Mouse (Mus musculus): Measurements from ENCODE around the gene Slc25a21. TPM values are rescaled to one million over a fixed set of nuclear protein-coding genes. Genes with fewer than 3 reads are reported as not detected.

Slc25a21 gene
- total RNA-seq, 1 experiment: 0.54 TPM

GRCm38 (mm10) chr12:56691001-56691400 is 506.3 kb downstream of the Slc25a21 start:
- no peak overlapping the region; a peak in 1 of 4 replicates for H3K4me3 ChIP-seq (ENCODE audit: insufficient read depth in 1 of 2, low read depth in 1 of 2, low read length in 2 of 2, poor library complexity in 1 of 2, severe bottlenecking in 1 of 2)
- H3K9ac ChIP-seq (ENCODE audit: insufficient read depth, low read depth, low read length, poor library complexity, severe bottlenecking): no peak overlapping the region
- DNase-seq (ENCODE audit: low read depth, low spot score): no peak
- in situ Hi-C loops (cut with MboI; ENCODE audit: low sequenced_read_pairs in 2 of 2, unreplicated experiment in 2 of 2): loop anchor here (5.0 to 25.0 kb wide), 5 partner anchors 76 to 1521 kb away; partner anchors contain the start of genes Nkx2-1 (in 1 of the 2), Nkx2-9 (in 1 of the 2), Slc25a21 (in 1 of the 2) and Sstr1 (in 1 of the 2)
- H3K4me1 ChIP-seq (ENCODE audit: control insufficient read depth in 2 of 2, insufficient read depth in 2 of 2, low read length in 2 of 2, poor library complexity in 1 of 2): peaks cover 0 to 5% of the 10 kb centered on the region in 2 experiments; a peak in 1 of 4 replicates
- H3K27ac ChIP-seq (ENCODE audit: insufficient read depth, low read depth, low read length, poor library complexity, severe bottlenecking): no peak overlapping the region
- H3K9me3 ChIP-seq (ENCODE audit: control insufficient read depth, insufficient read depth, low read depth, low read length): no peaks in the 10 kb centered on the region
- no peaks in the 10 kb centered on the region for H3K36me3 ChIP-seq (ENCODE audit: control insufficient read depth, insufficient read depth, low read length, poor library complexity, severe bottlenecking)
- TF ChIP-seq ZNF384 (IDR thresholded peaks at IDR 0.05; ENCODE audit: low read depth, low read length) (no peak), ZC3H11A (IDR thresholded peaks at IDR 0.05; ENCODE audit: borderline replicate concordance, low read depth, low read length) (no peak), MAFK (IDR thresholded peaks at IDR 0.05; ENCODE audit: insufficient read depth, low read depth, low read length) (no peak), HCFC1 (IDR thresholded peaks at IDR 0.05; ENCODE audit: borderline replicate concordance, insufficient read depth, low read length) (no peak), CHD2 (IDR thresholded peaks at IDR 0.05; ENCODE audit: low read depth, low read length) (no peak)

GRCm38 (mm10) chr12:56690366-56690765 is 506.9 kb downstream of the Slc25a21 start:
- Histone ChIP-seq H3K4me1 (ENCODE audit: control insufficient read depth in 2 of 2, insufficient read depth in 2 of 2, low read length in 2 of 2, poor library complexity in 1 of 2) (peaks cover 0 to 5% of the 10 kb centered on the region in 2 experiments; a peak in 1 of 4 replicates), H3K9ac (ENCODE audit: insufficient read depth, low read depth, low read length, poor library complexity, severe bottlenecking) (no peak overlapping the region), H3K4me3 (ENCODE audit: insufficient read depth in 1 of 2, low read depth in 1 of 2, low read length in 2 of 2, poor library complexity in 1 of 2, severe bottlenecking in 1 of 2) (no peak overlapping the region), H3K9me3 (ENCODE audit: control insufficient read depth, insufficient read depth, low read depth, low read length) (no peaks in the 10 kb centered on the region), H3K36me3 (ENCODE audit: control insufficient read depth, insufficient read depth, low read length, poor library complexity, severe bottlenecking) (no peaks in the 10 kb centered on the region), H3K27ac (ENCODE audit: insufficient read depth, low read depth, low read length, poor library complexity, severe bottlenecking) (no peak overlapping the region)
- TF ChIP-seq ZNF384 (IDR thresholded peaks at IDR 0.05; ENCODE audit: low read depth, low read length): no peak
- DNase-seq (ENCODE audit: low read depth, low spot score): no peak
- in situ Hi-C loops (cut with MboI; ENCODE audit: low sequenced_read_pairs in 2 of 2, unreplicated experiment in 2 of 2): loop anchor here (5.0 to 25.0 kb wide), 5 partner anchors 76 to 1522 kb away; partner anchors contain the start of genes Nkx2-1 (in 1 of the 2), Nkx2-9 (in 1 of the 2), Slc25a21 (in 1 of the 2) and Sstr1 (in 1 of the 2)

- no peaks in the 10 kb centered on the region for H3K36me3 ChIP-seq (ENCODE audit: control insufficient read depth, insufficient read depth, low read length, poor library complexity, severe bottlenecking)
- in situ Hi-C loops (cut with MboI; ENCODE audit: low sequenced_read_pairs in 2 of 2, unreplicated experiment in 2 of 2): loop anchor here (5.0 to 25.0 kb wide), 5 partner anchors 75 to 1523 kb away; partner anchors contain the start of genes Nkx2-1 (in 1 of the 2), Nkx2-9 (in 1 of the 2), Slc25a21 (in 1 of the 2) and Sstr1 (in 1 of the 2)
- H3K9me3 ChIP-seq (ENCODE audit: control insufficient read depth, insufficient read depth, low read depth, low read length): no peaks in the 10 kb centered on the region
- H3K27ac ChIP-seq (ENCODE audit: insufficient read depth, low read depth, low read length, poor library complexity, severe bottlenecking): no peak overlapping the region
- TF ChIP-seq CHD2 (IDR thresholded peaks at IDR 0.05; ENCODE audit: low read depth, low read length): no peak
- TF ChIP-seq ZNF384 (IDR thresholded peaks at IDR 0.05; ENCODE audit: low read depth, low read length): no peak
- TF ChIP-seq HCFC1 (IDR thresholded peaks at IDR 0.05; ENCODE audit: borderline replicate concordance, insufficient read depth, low read length): no peak
- no peak for TF ChIP-seq ZC3H11A (IDR thresholded peaks at IDR 0.05; ENCODE audit: borderline replicate concordance, low read depth, low read length)
- no peak for TF ChIP-seq MAFK (IDR thresholded peaks at IDR 0.05; ENCODE audit: insufficient read depth, low read depth, low read length)
- peak overlapping the region in 1 of 2 experiments; percentile 2; a peak in 1 of 4 replicates for H3K4me3 ChIP-seq (ENCODE audit: insufficient read depth in 1 of 2, low read depth in 1 of 2, low read length in 2 of 2, poor library complexity in 1 of 2, severe bottlenecking in 1 of 2)
- peaks cover 0 to 5% of the 10 kb centered on the region in 2 experiments; a peak in 1 of 4 replicates for H3K4me1 ChIP-seq (ENCODE audit: control insufficient read depth in 2 of 2, insufficient read depth in 2 of 2, low read length in 2 of 2, poor library complexity in 1 of 2)
- H3K9ac ChIP-seq (ENCODE audit: insufficient read depth, low read depth, low read length, poor library complexity, severe bottlenecking): no peak overlapping the region
- DNase-seq (ENCODE audit: low read depth, low spot score): no peak
Observed at GRCm38 (mm10) chr12:56689736-56690135, 507.5 kb downstream of the Slc25a21 start.

GRCm38 (mm10) chr12:56689331-56689730 is 507.9 kb downstream of the Slc25a21 start:
- DNase-seq (ENCODE audit: low read depth, low spot score): no peak
- H3K36me3 ChIP-seq (ENCODE audit: control insufficient read depth, insufficient read depth, low read length, poor library complexity, severe bottlenecking): no peaks in the 10 kb centered on the region
- no peak overlapping the region for H3K9ac ChIP-seq (ENCODE audit: insufficient read depth, low read depth, low read length, poor library complexity, severe bottlenecking)
- no peak overlapping the region for H3K27ac ChIP-seq (ENCODE audit: insufficient read depth, low read depth, low read length, poor library complexity, severe bottlenecking)
- H3K4me1 ChIP-seq (ENCODE audit: control insufficient read depth in 2 of 2, insufficient read depth in 2 of 2, low read length in 2 of 2, poor library complexity in 1 of 2): peaks cover 0 to 5% of the 10 kb centered on the region in 2 experiments; a peak in 1 of 4 replicates
- H3K4me3 ChIP-seq (ENCODE audit: insufficient read depth in 1 of 2, low read depth in 1 of 2, low read length in 2 of 2, poor library complexity in 1 of 2, severe bottlenecking in 1 of 2): peak overlapping the region in 1 of 2 experiments; percentile 2; a peak in 1 of 4 replicates
- in situ Hi-C loops (cut with MboI; ENCODE audit: low sequenced_read_pairs in 2 of 2, unreplicated experiment in 2 of 2): loop anchor here (25.0 kb wide), 2 partner anchors 498 to 1523 kb away; partner anchors contain the start of genes Slc25a21 (in 1 of the 2) and Sstr1 (in 1 of the 2)
- TF ChIP-seq MAFK (IDR thresholded peaks at IDR 0.05; ENCODE audit: insufficient read depth, low read depth, low read length) (no peak), ZNF384 (IDR thresholded peaks at IDR 0.05; ENCODE audit: low read depth, low read length) (no peak), HCFC1 (IDR thresholded peaks at IDR 0.05; ENCODE audit: borderline replicate concordance, insufficient read depth, low read length) (no peak), ZC3H11A (IDR thresholded peaks at IDR 0.05; ENCODE audit: borderline replicate concordance, low read depth, low read length) (no peak), CHD2 (IDR thresholded peaks at IDR 0.05; ENCODE audit: low read depth, low read length) (no peak)
- H3K9me3 ChIP-seq (ENCODE audit: control insufficient read depth, insufficient read depth, low read depth, low read length): no peaks in the 10 kb centered on the region
